21 mouse cellular contexts compared by ENCODE assay signal in the genomic region with DNA sequence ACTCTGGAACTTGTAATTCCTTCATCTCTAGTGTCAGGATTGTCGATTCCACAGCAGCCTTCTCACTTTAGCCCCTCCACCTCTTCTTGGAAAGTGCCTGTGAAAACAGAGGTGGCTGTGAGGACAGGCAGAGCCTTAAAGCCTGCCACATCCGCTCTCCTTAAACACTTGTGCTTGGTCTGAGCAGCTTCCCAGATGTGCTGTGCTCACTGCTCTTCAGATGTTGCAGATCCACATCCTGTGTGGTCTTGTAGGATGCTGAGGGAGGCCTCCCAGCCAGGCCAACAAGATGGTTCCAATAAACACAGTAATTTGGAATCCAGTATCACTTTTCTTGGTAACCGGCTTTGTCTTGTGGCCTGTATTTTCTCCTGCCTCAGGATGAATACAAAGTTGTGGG. TPM values are rescaled to one million over a fixed set of nuclear protein-coding genes. Genes with fewer than 3 reads are reported as not detected.
DNase-seq lines count a peak whose midpoint lies in the region; ATAC-seq lines count a peak whose summit lies in the region.
"Had no signal": no experiment of that assay in that cellular context is flagged by ENCODE, and none has a peak within 500 bp of the region (broad histone marks: within the 10 kb centered on the region; RNA-seq: fewer than 3 reads in every experiment).

No protein-coding gene starts in this region.

- no peak overlapping the region; the same call in 1 of the 2 replicates for H3K27ac ChIP-seq in embryonic facial prominence, embryonic 13.5 days
- H3K27ac ChIP-seq in limb, embryonic 13.5 days: no peak overlapping the region
- H3K27ac ChIP-seq: hindbrain, embryonic 10.5 days; layer of hippocampus, adult 2 months; liver, embryonic 12.5 days had no signal

- peaks cover 64% of the 10 kb centered on the region for H3K36me3 ChIP-seq in embryonic facial prominence, embryonic 13.5 days
- H3K36me3 ChIP-seq in limb, embryonic 13.5 days: peaks cover 63% of the 10 kb centered on the region

- no peaks in the 10 kb centered on the region for H3K9me3 ChIP-seq in embryonic facial prominence, embryonic 13.5 days
- H3K9me3 ChIP-seq in limb, embryonic 13.5 days: no peaks in the 10 kb centered on the region
- H3K9me3 ChIP-seq: hindbrain, embryonic 10.5 days; liver, embryonic 12.5 days had no signal

- 28% methylated on average over 3 of the region's 3 CpGs for WGBS in embryonic facial prominence, embryonic 13.5 days
- WGBS in limb, embryonic 13.5 days: 30% methylated on average over 3 of the region's 3 CpGs

- peaks cover 15% of the 10 kb centered on the region; the same call in 1 of the 2 replicates for H3K4me1 ChIP-seq in embryonic facial prominence, embryonic 13.5 days
- H3K4me1 ChIP-seq in limb, embryonic 13.5 days: peaks cover 9% of the 10 kb centered on the region; the same call in 1 of the 2 replicates
- H3K4me1 ChIP-seq: hindbrain, embryonic 10.5 days had no signal

- no peak overlapping the region for H3K4me2 ChIP-seq in embryonic facial prominence, embryonic 13.5 days
- no peak overlapping the region for H3K4me2 ChIP-seq in limb, embryonic 13.5 days (replicated peaks)
- H3K4me2 ChIP-seq: liver, embryonic 12.5 days had no signal

- no peaks in the 10 kb centered on the region for H3K27me3 ChIP-seq in embryonic facial prominence, embryonic 13.5 days
- H3K27me3 ChIP-seq in limb, embryonic 13.5 days: no peaks in the 10 kb centered on the region
- H3K27me3 ChIP-seq: CH12.LX; liver, embryonic 12.5 days had no signal

- DNase-seq in T-cell, adult 2 months (ENCODE audit: low spot score): peak; percentile 66
- DNase-seq in thymus, postnatal 25 days: peak; percentile 52
- no peak for DNase-seq in spleen, adult 12 weeks (ENCODE audit: low spot score)
- DNase-seq in ovary, adult 18-20 months (ENCODE audit: low spot score): no peak
- DNase-seq: adrenal gland, postnatal 25 days; cerebellum, adult 11-12 months; cerebellum, postnatal 36 days; gastrocnemius, postnatal 14 days; kidney, adult 18-20 months; kidney, postnatal 10 days; layer of hippocampus, postnatal 36 days; lung, adult 2 months; lung, postnatal 36 days had no signal

- ATAC-seq in embryonic facial prominence, embryonic 13.5 days (ENCODE audit: insufficient number of reproducible peaks, insufficient read depth, low FRiP score, low TSS enrichment, low read depth): peak; percentile 49; the same call in 1 of the 2 replicates
- ATAC-seq in limb, embryonic 13.5 days (ENCODE audit: low FRiP score, low read depth): peak; percentile 60; the same call in 1 of the 2 replicates
- ATAC-seq in erythroblast, adult 5-6 weeks (replicated peaks; ENCODE audit: low FRiP score, poor library complexity, severe bottlenecking): no peak
- ATAC-seq: liver, embryonic 12.5 days had no signal

- H3K4me3 ChIP-seq in embryonic facial prominence, embryonic 13.5 days: no peak overlapping the region
- H3K4me3 ChIP-seq in limb, embryonic 13.5 days: no peak overlapping the region
- H3K4me3 ChIP-seq: hindbrain, embryonic 10.5 days; layer of hippocampus, adult 2 months; liver, embryonic 12.5 days had no signal

- H3K9ac ChIP-seq in embryonic facial prominence, embryonic 13.5 days: no peak overlapping the region
- H3K9ac ChIP-seq in limb, embryonic 13.5 days: no peak overlapping the region
- H3K9ac ChIP-seq: liver, embryonic 12.5 days had no signal

RNA-seq across cellular contexts. Expression of a gene that starts 2.8 kb away (rescaled TPM):
- 4.6 and 5.7 TPM in 2 replicates for polyA plus RNA-seq in embryonic facial prominence, embryonic 13.5 days (2015; fragmentation: Nextera tagmentation; extraction: Ambion mirVana)
- 4.6 and 5.5 TPM in 2 replicates for polyA plus RNA-seq in limb, embryonic 13.5 days (2015; fragmentation: Nextera tagmentation; extraction: Ambion mirVana)
- 12.5 and 13.2 TPM in 2 replicates for total RNA-seq in erythroblast, adult 5-6 weeks (2015; ENCODE audit: low replicate concordance)
- total RNA-seq in erythroblast, adult 5-6 weeks (2017; ENCODE audit: low replicate concordance): 51.3 and 56.9 TPM in 2 replicates

RNA-seq across cellular contexts. Expression of a gene that starts 57.0 kb away (rescaled TPM):
- polyA plus RNA-seq in embryonic facial prominence, embryonic 13.5 days (2015; fragmentation: Nextera tagmentation; extraction: Ambion mirVana): 119 and 126 TPM in 2 replicates
- 128 and 135 TPM in 2 replicates for polyA plus RNA-seq in limb, embryonic 13.5 days (2015; fragmentation: Nextera tagmentation; extraction: Ambion mirVana)
- 17.6 and 30.0 TPM in 2 replicates for total RNA-seq in erythroblast, adult 5-6 weeks (2015; ENCODE audit: low replicate concordance)
- total RNA-seq in erythroblast, adult 5-6 weeks (2017; ENCODE audit: low replicate concordance): 36.8 and 42.0 TPM in 2 replicates

RNA-seq across cellular contexts. Expression of a gene that starts 57.2 kb away (rescaled TPM):
- 2.3 and 2.8 TPM in 2 replicates for polyA plus RNA-seq in embryonic facial prominence, embryonic 13.5 days (2015; fragmentation: Nextera tagmentation; extraction: Ambion mirVana)
- 2.2 and 3.2 TPM in 2 replicates for polyA plus RNA-seq in limb, embryonic 13.5 days (2015; fragmentation: Nextera tagmentation; extraction: Ambion mirVana)
- total RNA-seq in erythroblast, adult 5-6 weeks (2015; ENCODE audit: low replicate concordance): not detected in 2 replicates
- 1.4 TPM in 1 of 2 replicates, not detected in the other for total RNA-seq in erythroblast, adult 5-6 weeks (2017; ENCODE audit: low replicate concordance)

RNA-seq across cellular contexts. Expression of a gene that starts 58.3 kb away (rescaled TPM):
- polyA plus RNA-seq in embryonic facial prominence, embryonic 13.5 days (2015; fragmentation: Nextera tagmentation; extraction: Ambion mirVana): not detected in 2 replicates
- 0.08 and 0.15 TPM in 2 replicates for polyA plus RNA-seq in limb, embryonic 13.5 days (2015; fragmentation: Nextera tagmentation; extraction: Ambion mirVana)
- total RNA-seq in erythroblast, adult 5-6 weeks (2015; ENCODE audit: low replicate concordance): not detected in 2 replicates
- 0.17 and 0.28 TPM in 2 replicates for total RNA-seq in erythroblast, adult 5-6 weeks (2017; ENCODE audit: low replicate concordance)
- total RNA-seq: layer of hippocampus, adult 2 months had no signal
- polyA plus RNA-seq: hindbrain, embryonic 10.5 days; midbrain, postnatal 0 days had no signal

Comparison
In these comparisons a context has a peak if more than half of its experiments do, and no peak if none do; other contexts are left out.
1. DNase-seq: peak in T-cell, adult 2 months (single experiment) and thymus, postnatal 25 days (single experiment); none in spleen, adult 12 weeks (single experiment) and ovary, adult 18-20 months (single experiment).